Mouse (Mus musculus) hindbrain, embryonic 10.5 days (tissue): ENCODE data around the gene Slc12a1. TPM values are rescaled to one million over a fixed set of nuclear protein-coding genes. Genes with fewer than 3 reads are reported as not detected.

Source experiments
- DNase-seq: peaks from one replicate; pipeline ENCODE4 v3.0.0-alpha.2; 2017; ENCODE audit warnings: low spot score
- H3K27ac ChIP-seq: fragments of 300-500 bp; sonication (generic); 2 replicates; pipeline ENCODE4 v1.5.1; 2016; ENCODE audit warnings: mild to moderate bottlenecking, moderate library complexity
- H3K27me3 ChIP-seq: fragments of 300-500 bp; sonication (generic); 2 replicates; pipeline ENCODE4 v1.6.1; 2016; ENCODE audit warnings: mild to moderate bottlenecking; ENCODE audit not compliant: poor library complexity, insufficient read depth, severe bottlenecking
- H3K36me3 ChIP-seq: fragments of 300-500 bp; sonication (generic); 2 replicates; pipeline ENCODE4 v1.6.1; 2016; ENCODE audit warnings: mild to moderate bottlenecking, moderate library complexity
- H3K4me1 ChIP-seq: fragments of 300-500 bp; sonication (generic); replicated peaks from 2 replicates; pipeline ENCODE4 v1.6.1; 2016; ENCODE audit warnings: mild to moderate bottlenecking
- H3K4me3 ChIP-seq: fragments of 300-500 bp; sonication (generic); 2 replicates; pipeline ENCODE4 v1.5.1; 2016; ENCODE audit warnings: mild to moderate bottlenecking, moderate library complexity
- H3K9me3 ChIP-seq: fragments of 300-500 bp; sonication (generic); 2 replicates; pipeline ENCODE4 v1.6.1; 2016; ENCODE audit warnings: mild to moderate bottlenecking, moderate library complexity
- WGBS: fragments of 180-500 bp; shearing (Covaris S2); methylation state at CpG from one replicate; pipeline ENCODE4 v1.1.7; 2016; 5-methylcytosine and 5-hydroxymethylcytosine counted together
- polyA plus RNA-seq: library from polyadenylated mRNA; unstranded; fragments of >200 nt; fragmentation: Nextera tagmentation; extraction: Ambion mirVana; gene quantifications from 2 replicates; pipeline ENCODE4 v1.2.1, GENCODE M21; 2016

Slc12a1 gene
- polyA plus RNA-seq, 1 experiment from 2014 or later: not detected

DNA sequence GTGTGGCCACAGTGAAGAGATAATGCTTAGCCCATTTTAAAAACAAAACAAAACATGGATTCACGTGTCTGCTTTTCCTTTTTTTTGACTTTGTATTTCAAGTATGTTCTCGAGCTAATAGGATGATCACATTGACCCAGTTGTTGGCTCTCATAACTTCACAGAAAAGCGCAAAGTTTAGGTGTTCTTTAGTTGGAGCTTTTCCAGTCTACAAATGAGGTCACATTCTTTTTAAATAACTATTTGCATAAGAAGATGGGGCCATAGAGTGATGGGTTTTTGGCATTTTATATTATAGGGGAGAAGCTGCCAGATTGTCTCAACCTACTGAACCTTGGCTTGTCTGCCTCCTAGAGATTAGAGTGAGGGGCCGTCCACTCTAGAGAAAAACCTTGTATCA, 97.0 kb downstream of the Slc12a1 start:
- Histone ChIP-seq H3K27me3 (no peaks in the 10 kb centered on the region), H3K27ac (no peak overlapping the region), H3K4me1 (peaks cover 32% of the 10 kb centered on the region), H3K36me3 (peaks cover 54% of the 10 kb centered on the region), H3K4me3 (peak overlapping the region; percentile 68), H3K9me3 (no peaks in the 10 kb centered on the region)
- no peak for DNase-seq
- WGBS: 90% methylated on average over 4 of the region's 4 CpGs

- WGBS: 95% methylated on average over 4 of the region's 4 CpGs
- no peaks in the 10 kb centered on the region for H3K9me3 ChIP-seq
- DNase-seq: no peak
- peaks cover 59% of the 10 kb centered on the region for H3K36me3 ChIP-seq
- peaks cover 32% of the 10 kb centered on the region for H3K4me1 ChIP-seq
- no peak overlapping the region for H3K27ac ChIP-seq
- H3K4me3 ChIP-seq: no peak overlapping the region
- H3K27me3 ChIP-seq: no peaks in the 10 kb centered on the region
These were observed 97.6 kb downstream of the Slc12a1 start for GRCm38 (mm10) chr2:125249874-125250273.

DNA sequence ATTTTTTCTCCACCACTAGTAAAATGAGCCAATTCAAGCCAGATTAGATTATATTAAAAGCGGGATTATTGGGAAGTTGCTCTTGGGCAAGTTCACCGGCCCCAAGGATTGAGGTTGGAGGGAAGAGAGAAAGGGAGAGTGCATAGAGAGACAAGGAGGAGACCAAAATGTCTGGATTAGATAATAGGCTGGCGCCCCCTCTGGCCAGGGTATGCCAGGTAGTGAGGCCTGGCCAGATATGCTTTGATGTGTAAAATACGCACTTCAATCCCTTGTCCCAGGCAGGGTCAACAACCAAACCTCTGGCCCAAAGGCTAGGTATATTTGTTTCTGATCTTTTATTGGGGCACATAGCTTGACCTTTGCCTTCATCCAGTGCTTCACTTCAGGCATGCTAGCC, 99.5 kb downstream of the Slc12a1 start:
- no peak overlapping the region for H3K27ac ChIP-seq
- no peak overlapping the region for H3K4me3 ChIP-seq
- no peak for DNase-seq
- H3K9me3 ChIP-seq: no peaks in the 10 kb centered on the region
- H3K4me1 ChIP-seq: peaks cover 25% of the 10 kb centered on the region
- WGBS: 86% methylated on average over 4 of the region's 4 CpGs
- H3K27me3 ChIP-seq: no peaks in the 10 kb centered on the region
- peaks cover 77% of the 10 kb centered on the region for H3K36me3 ChIP-seq

DNA sequence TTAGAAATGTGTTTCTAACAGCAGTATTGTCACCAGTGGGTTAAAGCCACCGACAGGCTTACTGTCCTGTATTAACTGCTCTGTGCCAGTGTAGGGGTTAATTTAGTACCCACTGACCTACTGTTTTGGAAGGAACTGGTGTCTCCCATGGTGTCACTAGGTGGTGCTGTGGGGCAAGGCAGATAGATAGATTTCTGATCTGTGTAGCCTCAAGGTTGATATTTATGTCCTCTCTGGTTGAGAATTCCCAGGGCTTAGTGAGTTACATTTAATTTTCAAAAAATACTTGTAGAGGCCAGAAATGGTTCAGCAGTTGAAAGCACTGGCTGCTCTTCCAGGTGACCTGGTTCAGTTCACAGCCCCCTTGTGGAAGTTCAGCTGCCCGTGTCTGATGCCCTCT, 100.0 kb downstream of the Slc12a1 start:
- no peak overlapping the region for H3K27ac ChIP-seq
- H3K4me1 ChIP-seq: peaks cover 21% of the 10 kb centered on the region
- H3K9me3 ChIP-seq: no peaks in the 10 kb centered on the region
- H3K4me3 ChIP-seq: no peak overlapping the region
- 65% methylated on average over 2 of the region's 2 CpGs for WGBS
- H3K27me3 ChIP-seq: no peaks in the 10 kb centered on the region
- DNase-seq: peak; percentile 44
- peaks cover 82% of the 10 kb centered on the region for H3K36me3 ChIP-seq

DNA sequence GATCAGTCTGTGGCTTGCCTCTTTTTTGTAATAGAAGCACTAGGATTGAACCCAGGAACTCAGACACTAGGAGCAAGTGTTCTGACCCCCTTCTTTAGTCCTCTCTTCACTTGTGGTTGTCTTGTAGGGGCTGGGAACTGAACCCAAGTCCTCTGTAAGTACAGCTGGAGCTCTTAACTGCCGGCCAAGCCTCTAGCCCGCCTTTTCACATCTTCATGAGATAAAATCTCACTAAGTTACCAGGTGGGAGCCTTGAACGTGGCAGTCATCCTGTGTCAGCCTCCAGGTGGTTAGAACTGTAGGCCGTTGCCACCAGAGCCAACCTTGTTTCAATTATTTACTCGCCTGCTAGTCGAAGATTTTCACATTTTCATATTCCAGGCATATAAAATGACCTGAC, 101.4 kb downstream of the Slc12a1 start:
- H3K9me3 ChIP-seq: no peaks in the 10 kb centered on the region
- no peak overlapping the region for H3K27ac ChIP-seq
- H3K27me3 ChIP-seq: no peaks in the 10 kb centered on the region
- peaks cover 14% of the 10 kb centered on the region for H3K4me1 ChIP-seq
- 97% methylated on average over 6 of the region's 6 CpGs for WGBS
- peaks cover 96% of the 10 kb centered on the region for H3K36me3 ChIP-seq
- H3K4me3 ChIP-seq: no peak overlapping the region
- no peak for DNase-seq

DNA sequence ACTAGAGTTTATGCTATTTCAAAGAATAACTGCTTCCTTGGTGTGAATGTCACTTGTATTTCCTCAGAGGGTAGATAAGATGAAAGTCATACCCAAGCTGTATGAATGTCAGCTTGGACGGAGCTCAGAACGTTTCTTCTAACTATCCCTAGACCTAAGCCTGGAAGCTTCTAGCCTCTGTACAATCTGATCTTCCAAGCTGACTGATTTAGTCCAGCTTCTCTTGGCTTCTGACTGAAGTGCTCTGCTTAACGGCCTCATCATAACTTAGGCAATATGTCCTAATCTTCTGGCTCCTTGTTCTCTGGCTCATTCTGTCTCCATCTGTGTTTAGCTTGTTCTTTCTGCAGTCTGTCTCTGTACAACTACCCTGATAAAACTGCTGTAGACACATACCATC, 102.3 kb downstream of the Slc12a1 start:
- Histone ChIP-seq H3K27ac (no peak overlapping the region), H3K36me3 (peaks cover 98% of the 10 kb centered on the region), H3K27me3 (no peaks in the 10 kb centered on the region), H3K9me3 (no peaks in the 10 kb centered on the region), H3K4me1 (peaks cover 5% of the 10 kb centered on the region), H3K4me3 (no peak overlapping the region)
- DNase-seq: no peak
- WGBS: 97% methylated on average over 3 of the region's 3 CpGs

DNA sequence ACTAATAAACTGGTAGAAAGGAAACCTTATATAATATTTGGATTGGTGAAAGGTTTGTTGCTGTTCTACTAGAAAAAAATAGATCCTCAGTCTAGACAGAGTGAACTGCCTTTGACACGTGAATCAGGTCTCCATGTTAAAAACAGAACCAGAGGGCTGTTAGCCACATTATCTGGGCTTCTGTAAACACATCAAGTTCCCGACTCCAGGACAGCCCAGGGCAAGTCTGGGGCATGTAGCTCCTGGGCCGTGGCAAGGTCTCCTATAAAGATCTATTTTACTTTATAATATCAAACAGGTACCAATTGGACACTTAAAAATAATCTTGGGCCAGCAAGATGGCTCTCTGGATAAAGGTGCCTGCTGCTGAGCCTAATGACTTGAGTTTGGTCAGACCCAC, 103.6 kb downstream of the Slc12a1 start:
- H3K27me3 ChIP-seq: no peaks in the 10 kb centered on the region
- no peaks in the 10 kb centered on the region; the same call in 1 of the 2 replicates for H3K4me1 ChIP-seq
- no peak overlapping the region for H3K27ac ChIP-seq
- no peaks in the 10 kb centered on the region for H3K9me3 ChIP-seq
- WGBS: 88% methylated on average over 3 of the region's 3 CpGs
- DNase-seq: no peak
- H3K36me3 ChIP-seq: peaks cover 98% of the 10 kb centered on the region
- H3K4me3 ChIP-seq: no peak overlapping the region

- H3K27me3 ChIP-seq: no peaks in the 10 kb centered on the region
- 87% methylated on average over 14 of the region's 14 CpGs for WGBS
- H3K27ac ChIP-seq: no peak overlapping the region
- H3K4me3 ChIP-seq: no peak overlapping the region
- peaks cover 63% of the 10 kb centered on the region for H3K36me3 ChIP-seq
- H3K9me3 ChIP-seq: no peaks in the 10 kb centered on the region
- no peaks in the 10 kb centered on the region for H3K4me1 ChIP-seq
- no peak for DNase-seq
These were observed 107.2 kb downstream of the Slc12a1 start for GRCm38 (mm10) chr2:125259230-125260120.

GRCm38 (mm10) chr2:125260326-125260725, 108.0 kb downstream of the Slc12a1 start:
- Histone ChIP-seq H3K9me3 (no peaks in the 10 kb centered on the region), H3K4me3 (no peak overlapping the region), H3K27me3 (no peaks in the 10 kb centered on the region), H3K27ac (no peak overlapping the region), H3K36me3 (peaks cover 56% of the 10 kb centered on the region), H3K4me1 (no peaks in the 10 kb centered on the region)
- 84% methylated on average over 2 of the region's 2 CpGs for WGBS
- no peak for DNase-seq

DNA sequence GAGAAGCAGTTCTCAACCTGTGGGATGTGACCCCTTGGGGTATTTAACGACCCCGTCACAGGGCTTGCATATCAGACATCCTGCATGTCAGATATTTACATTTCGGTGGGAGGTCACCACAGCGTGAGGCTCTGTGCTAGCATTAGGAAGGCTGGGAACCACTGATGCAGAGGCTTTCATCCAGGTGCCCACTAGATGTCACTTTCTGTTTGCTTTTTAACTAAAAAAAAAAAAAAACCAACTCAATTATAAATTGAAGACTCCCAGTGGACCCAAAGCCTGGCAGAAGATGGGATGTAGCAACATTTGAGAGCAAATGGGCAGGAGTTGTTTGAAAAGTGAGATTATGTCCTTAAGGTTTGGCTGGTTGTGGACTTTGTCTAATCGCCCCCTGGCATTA, 110.8 kb downstream of the Slc12a1 start:
- 19% methylated on average over 5 of the region's 5 CpGs for WGBS
- no peak overlapping the region for H3K27ac ChIP-seq
- peak; percentile 25 for DNase-seq
- H3K27me3 ChIP-seq: no peaks in the 10 kb centered on the region
- no peaks in the 10 kb centered on the region for H3K4me1 ChIP-seq
- H3K36me3 ChIP-seq: peaks cover 29% of the 10 kb centered on the region
- no peaks in the 10 kb centered on the region for H3K9me3 ChIP-seq
- no peak overlapping the region for H3K4me3 ChIP-seq

- Histone ChIP-seq H3K27me3 (no peaks in the 10 kb centered on the region), H3K4me1 (no peaks in the 10 kb centered on the region), H3K36me3 (peaks cover 22% of the 10 kb centered on the region), H3K27ac (no peak overlapping the region), H3K9me3 (no peaks in the 10 kb centered on the region), H3K4me3 (no peak overlapping the region)
- no peak for DNase-seq
- 20% methylated on average over 9 of the region's 9 CpGs for WGBS
These were observed 111.4 kb downstream of the Slc12a1 start for GRCm38 (mm10) chr2:125263753-125264152.

DNA sequence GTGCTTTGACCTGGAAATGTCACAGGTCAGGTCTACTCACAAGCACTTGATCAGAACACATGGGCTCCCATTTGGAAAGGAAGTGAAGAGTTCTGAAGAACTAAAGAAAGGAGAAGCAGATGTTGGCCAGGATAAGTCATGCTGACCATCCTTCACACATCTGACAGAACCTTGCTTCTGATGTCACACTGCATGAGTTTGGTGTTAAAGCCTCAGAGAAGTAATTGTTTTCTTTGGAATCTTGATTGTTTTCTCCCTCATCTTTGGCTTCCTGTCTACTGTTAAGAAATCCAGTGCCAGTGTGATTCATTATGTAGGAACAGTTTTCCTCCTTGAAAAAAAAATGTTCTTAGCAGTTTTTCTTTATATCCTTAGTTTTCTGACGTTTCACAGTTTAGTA, 116.6 kb downstream of the Slc12a1 start:
- no peak overlapping the region for H3K27ac ChIP-seq
- no peaks in the 10 kb centered on the region for H3K4me1 ChIP-seq
- no peaks in the 10 kb centered on the region for H3K27me3 ChIP-seq
- no peak overlapping the region for H3K4me3 ChIP-seq
- H3K9me3 ChIP-seq: no peaks in the 10 kb centered on the region
- H3K36me3 ChIP-seq: no peaks in the 10 kb centered on the region
- 76% methylated on average over 1 of the region's 1 CpGs for WGBS
- DNase-seq: no peak

DNA sequence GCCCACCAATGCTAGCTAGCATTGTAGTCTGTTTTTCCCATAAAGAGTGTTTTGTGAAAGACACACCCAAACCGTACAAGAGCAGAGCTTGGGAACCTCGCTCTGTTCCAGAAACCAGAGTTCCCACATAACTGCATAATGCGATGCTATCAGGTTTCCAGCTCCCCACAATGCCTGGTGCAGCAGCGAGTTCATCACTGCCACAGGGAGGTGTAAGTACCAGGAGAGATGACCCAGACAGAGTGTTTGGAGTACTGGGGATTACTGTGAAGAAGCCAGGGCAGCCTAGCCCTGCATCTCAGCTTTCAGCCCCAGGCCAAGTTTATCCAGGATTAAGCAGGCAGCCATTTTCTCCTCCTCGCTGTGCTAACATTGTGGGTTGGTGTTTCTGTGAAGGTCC, 123.3 kb downstream of the Slc12a1 start:
- Histone ChIP-seq H3K27ac (no peak overlapping the region), H3K9me3 (no peaks in the 10 kb centered on the region), H3K27me3 (no peaks in the 10 kb centered on the region), H3K36me3 (no peaks in the 10 kb centered on the region), H3K4me3 (no peak overlapping the region), H3K4me1 (peaks cover 5% of the 10 kb centered on the region; the same call in 1 of the 2 replicates)
- no peak for DNase-seq
- 59% methylated on average over 5 of the region's 5 CpGs for WGBS
